Mouse (Mus musculus) bone marrow, adult 2 months (tissue): ENCODE data around the gene Gm17651.

Source experiments
- CTCF ChIP-seq: fragments of 200-500 bp; IDR thresholded peaks from 2 replicates; pipeline ENCODE4 v1.5.1; 2011; ENCODE audit warnings: low read length, control low read depth; ENCODE audit not compliant: control insufficient read depth, insufficient read depth
- POLR2A ChIP-seq: fragments of 200-500 bp; IDR thresholded peaks from 2 replicates; pipeline ENCODE4 v1.6.1; 2011; ENCODE audit warnings: low read depth, mild to moderate bottlenecking, control low read depth, low read length, borderline replicate concordance; ENCODE audit not compliant: control insufficient read depth

GRCm38 (mm10) chr3:97710134-97710533, 35.6 kb upstream of the Gm17651 start:
- TF ChIP-seq CTCF (no peak), POLR2A (no peak)
